Mouse (Mus musculus): ENCODE results near the gene Tnks2. TPM values are rescaled to one million over a fixed set of nuclear protein-coding genes. Genes with fewer than 3 reads are reported as not detected.
A peak's percentile ranks its signal among the peaks of the same experiment; 100 is the strongest.

Tnks2 gene
- polyA plus RNA-seq, 1 experiment from 2014 or later = 71.2 TPM

GRCm38 (mm10) chr19:36836035-36836434 is 2.0 kb downstream of the Tnks2 start:
- Histone ChIP-seq H3K36me3 (ENCODE audit: control insufficient read depth, insufficient read depth, low read length) (no peaks in the 10 kb centered on the region), H3K4me2 (ENCODE audit: low read depth, low read length) (peak overlapping the region; percentile 92), H3K27me3 (ENCODE audit: control insufficient read depth, insufficient read depth, low read length) (no peaks in the 10 kb centered on the region; the same call in 1 of the 2 replicates), H3K4me1 (ENCODE audit: control insufficient read depth, insufficient read depth, low read length) (peaks cover 16% of the 10 kb centered on the region), H3K27ac (ENCODE audit: low read depth, low read length) (no peak overlapping the region), H3K9me3 (ENCODE audit: control insufficient read depth, low read length) (no peaks in the 10 kb centered on the region), H3K4me3 (ENCODE audit: low read depth, low read length) (peak overlapping the region; percentile 95), H3K9ac (replicated peaks; ENCODE audit: low read depth, low read length) (no peak overlapping the region)
- 55% methylated on average over 4 of the region's 4 CpGs for WGBS
- no peak for ATAC-seq (ENCODE audit: low read depth)

- no peak for ATAC-seq (ENCODE audit: low read depth)
- no peak overlapping the region for H3K27ac ChIP-seq (ENCODE audit: low read depth, low read length)
- H3K9ac ChIP-seq (replicated peaks; ENCODE audit: low read depth, low read length) = no peak overlapping the region
- no peaks in the 10 kb centered on the region for H3K27me3 ChIP-seq (ENCODE audit: control insufficient read depth, insufficient read depth, low read length)
- WGBS = 90% methylated on average over 3 of the region's 3 CpGs
- no peak overlapping the region for H3K4me2 ChIP-seq (ENCODE audit: low read depth, low read length)
- H3K36me3 ChIP-seq (ENCODE audit: control insufficient read depth, insufficient read depth, low read length) = 0 out of 2 replicates have a peak, but pooled peaks cover 3% of the 10 kb centered on the region
- no peaks in the 10 kb centered on the region for H3K9me3 ChIP-seq (ENCODE audit: control insufficient read depth, low read length)
- H3K4me1 ChIP-seq (ENCODE audit: control insufficient read depth, insufficient read depth, low read length) = peaks cover 10% of the 10 kb centered on the region
- H3K4me3 ChIP-seq (ENCODE audit: low read depth, low read length) = no peak overlapping the region
Measured at GRCm38 (mm10) chr19:36840301-36840700, 6.3 kb downstream of the Tnks2 start.

GRCm38 (mm10) chr19:36843866-36844265 is 9.8 kb downstream of the Tnks2 start:
- Histone ChIP-seq H3K4me1 (ENCODE audit: control insufficient read depth, insufficient read depth, low read length) (no peaks in the 10 kb centered on the region), H3K9me3 (ENCODE audit: control insufficient read depth, low read length) (no peaks in the 10 kb centered on the region), H3K27ac (ENCODE audit: low read depth, low read length) (no peak overlapping the region), H3K36me3 (ENCODE audit: control insufficient read depth, insufficient read depth, low read length) (peaks cover 13% of the 10 kb centered on the region), H3K27me3 (ENCODE audit: control insufficient read depth, insufficient read depth, low read length) (no peaks in the 10 kb centered on the region), H3K4me3 (ENCODE audit: low read depth, low read length) (no peak overlapping the region), H3K4me2 (ENCODE audit: low read depth, low read length) (no peak overlapping the region), H3K9ac (replicated peaks; ENCODE audit: low read depth, low read length) (no peak overlapping the region)
- WGBS = 90% methylated on average over 11 of the region's 11 CpGs
- ATAC-seq (ENCODE audit: low read depth) = no peak

- Histone ChIP-seq H3K9me3 (ENCODE audit: control insufficient read depth, low read length) (no peaks in the 10 kb centered on the region), H3K9ac (replicated peaks; ENCODE audit: low read depth, low read length) (no peak overlapping the region), H3K4me2 (ENCODE audit: low read depth, low read length) (no peak overlapping the region), H3K27me3 (ENCODE audit: control insufficient read depth, insufficient read depth, low read length) (no peaks in the 10 kb centered on the region), H3K36me3 (ENCODE audit: control insufficient read depth, insufficient read depth, low read length) (peaks cover 26% of the 10 kb centered on the region), H3K27ac (ENCODE audit: low read depth, low read length) (no peak overlapping the region), H3K4me1 (ENCODE audit: control insufficient read depth, insufficient read depth, low read length) (no peaks in the 10 kb centered on the region), H3K4me3 (ENCODE audit: low read depth, low read length) (no peak overlapping the region)
- 79% methylated on average over 5 of the region's 5 CpGs for WGBS
- no peak for ATAC-seq (ENCODE audit: low read depth)
Measured at GRCm38 (mm10) chr19:36845924-36846323, 11.9 kb downstream of the Tnks2 start.

GRCm38 (mm10) chr19:36853831-36854230 is 19.8 kb downstream of the Tnks2 start:
- WGBS = 98% methylated on average over 2 of the region's 2 CpGs
- peaks cover 66% of the 10 kb centered on the region for H3K36me3 ChIP-seq (ENCODE audit: control insufficient read depth, insufficient read depth, low read length)
- ATAC-seq (ENCODE audit: low read depth) = no peak

DNA sequence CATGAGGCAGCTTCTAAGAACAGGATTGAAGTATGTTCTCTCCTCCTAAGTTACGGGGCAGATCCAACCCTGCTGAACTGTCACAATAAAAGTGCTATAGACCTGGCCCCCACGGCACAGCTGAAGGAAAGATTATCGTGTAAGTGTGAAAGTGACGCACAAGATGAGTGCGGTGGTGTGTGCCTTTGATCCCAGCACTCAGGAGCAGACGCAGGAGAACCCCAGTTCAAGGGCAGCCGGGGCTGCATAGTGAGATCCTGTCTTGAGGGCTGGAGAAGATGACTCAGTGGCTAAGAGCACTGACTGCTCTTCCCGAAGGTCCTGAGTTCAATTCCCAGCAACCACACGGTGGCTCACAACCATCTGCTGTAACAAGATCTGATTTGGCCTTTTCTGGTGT is 23.8 kb downstream of the Tnks2 start:
- Histone ChIP-seq H3K4me2 (ENCODE audit: low read depth, low read length) (no peak overlapping the region), H3K27ac (ENCODE audit: low read depth, low read length) (no peak overlapping the region), H3K36me3 (ENCODE audit: control insufficient read depth, insufficient read depth, low read length) (peaks cover 53% of the 10 kb centered on the region), H3K4me1 (ENCODE audit: control insufficient read depth, insufficient read depth, low read length) (no peaks in the 10 kb centered on the region), H3K9me3 (ENCODE audit: control insufficient read depth, low read length) (no peaks in the 10 kb centered on the region), H3K4me3 (ENCODE audit: low read depth, low read length) (no peak overlapping the region), H3K9ac (replicated peaks; ENCODE audit: low read depth, low read length) (no peak overlapping the region), H3K27me3 (ENCODE audit: control insufficient read depth, insufficient read depth, low read length) (no peaks in the 10 kb centered on the region)
- no peak for ATAC-seq (ENCODE audit: low read depth)
- 92% methylated on average over 9 of the region's 9 CpGs for WGBS

More at GRCm38 (mm10) chr19:36853831-36854230, 19.8 kb downstream of the Tnks2 start:
- no peak overlapping the region for H3K27ac ChIP-seq (ENCODE audit: low read depth, low read length)
- no peaks in the 10 kb centered on the region for H3K9me3 ChIP-seq (ENCODE audit: control insufficient read depth, low read length)
- H3K4me3 ChIP-seq (ENCODE audit: low read depth, low read length) = no peak overlapping the region
- H3K4me2 ChIP-seq (ENCODE audit: low read depth, low read length) = no peak overlapping the region
- H3K27me3 ChIP-seq (ENCODE audit: control insufficient read depth, insufficient read depth, low read length) = no peaks in the 10 kb centered on the region
- H3K4me1 ChIP-seq (ENCODE audit: control insufficient read depth, insufficient read depth, low read length) = no peaks in the 10 kb centered on the region
- no peak overlapping the region for H3K9ac ChIP-seq (replicated peaks; ENCODE audit: low read depth, low read length)

DNA sequence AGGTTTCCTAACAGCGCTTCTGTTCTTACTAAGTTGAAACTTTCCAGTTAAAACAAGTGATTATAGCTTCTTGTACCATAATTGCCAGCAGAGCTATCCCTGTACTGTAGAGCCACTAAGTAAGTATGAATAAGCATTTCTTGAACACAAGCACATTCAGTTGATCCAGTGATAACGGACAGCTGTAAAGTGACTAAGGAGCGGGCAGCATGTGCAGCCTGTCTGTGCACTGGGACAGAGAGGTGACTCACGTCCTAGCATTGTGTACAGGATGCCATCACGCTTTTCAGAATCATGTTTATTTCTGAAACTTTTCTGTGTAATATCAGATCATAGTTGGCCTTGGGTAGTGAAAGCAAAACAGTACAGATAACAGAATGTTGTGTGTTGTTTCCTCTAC is 26.4 kb downstream of the Tnks2 start:
- no peak for ATAC-seq (ENCODE audit: low read depth)
- Histone ChIP-seq H3K9me3 (ENCODE audit: control insufficient read depth, low read length) (no peaks in the 10 kb centered on the region), H3K9ac (replicated peaks; ENCODE audit: low read depth, low read length) (no peak overlapping the region), H3K27me3 (ENCODE audit: control insufficient read depth, insufficient read depth, low read length) (no peaks in the 10 kb centered on the region), H3K4me1 (ENCODE audit: control insufficient read depth, insufficient read depth, low read length) (no peaks in the 10 kb centered on the region), H3K4me2 (ENCODE audit: low read depth, low read length) (no peak overlapping the region), H3K36me3 (ENCODE audit: control insufficient read depth, insufficient read depth, low read length) (peaks cover 51% of the 10 kb centered on the region), H3K4me3 (ENCODE audit: low read depth, low read length) (no peak overlapping the region), H3K27ac (ENCODE audit: low read depth, low read length) (no peak overlapping the region)
- 94% methylated on average over 5 of the region's 5 CpGs for WGBS

- Histone ChIP-seq H3K27me3 (ENCODE audit: control insufficient read depth, insufficient read depth, low read length) (no peaks in the 10 kb centered on the region), H3K27ac (ENCODE audit: low read depth, low read length) (no peak overlapping the region), H3K36me3 (ENCODE audit: control insufficient read depth, insufficient read depth, low read length) (peaks cover 51% of the 10 kb centered on the region), H3K9ac (replicated peaks; ENCODE audit: low read depth, low read length) (no peak overlapping the region), H3K4me2 (ENCODE audit: low read depth, low read length) (no peak overlapping the region), H3K9me3 (ENCODE audit: control insufficient read depth, low read length) (no peaks in the 10 kb centered on the region), H3K4me3 (ENCODE audit: low read depth, low read length) (no peak overlapping the region), H3K4me1 (ENCODE audit: control insufficient read depth, insufficient read depth, low read length) (no peaks in the 10 kb centered on the region)
- no peak for ATAC-seq (ENCODE audit: low read depth)
- 96% methylated on average over 5 of the region's 5 CpGs for WGBS
Measured at GRCm38 (mm10) chr19:36865905-36866304, 31.9 kb downstream of the Tnks2 start.

GRCm38 (mm10) chr19:36867416-36867815 is 33.4 kb downstream of the Tnks2 start:
- no peak overlapping the region for H3K4me2 ChIP-seq (ENCODE audit: low read depth, low read length)
- no peaks in the 10 kb centered on the region for H3K4me1 ChIP-seq (ENCODE audit: control insufficient read depth, insufficient read depth, low read length)
- 94% methylated on average over 8 of the region's 8 CpGs for WGBS
- peaks cover 55% of the 10 kb centered on the region for H3K36me3 ChIP-seq (ENCODE audit: control insufficient read depth, insufficient read depth, low read length)
- H3K27ac ChIP-seq (ENCODE audit: low read depth, low read length) = no peak overlapping the region
- no peak for ATAC-seq (ENCODE audit: low read depth)
- no peak overlapping the region for H3K9ac ChIP-seq (replicated peaks; ENCODE audit: low read depth, low read length)
- H3K4me3 ChIP-seq (ENCODE audit: low read depth, low read length) = no peak overlapping the region
- H3K27me3 ChIP-seq (ENCODE audit: control insufficient read depth, insufficient read depth, low read length) = no peaks in the 10 kb centered on the region
- no peaks in the 10 kb centered on the region for H3K9me3 ChIP-seq (ENCODE audit: control insufficient read depth, low read length)

Measured in neural tube, embryonic 14.5 days (tissue).